Mouse (Mus musculus) frontal cortex, postnatal 14 days (tissue): ENCODE measurements around the gene Slc22a20.

Experiments used
- DNase-seq, 2 experiments: peaks; one replicate each; pipeline ENCODE4 v3.0.0; 2022; ENCODE audit warnings: low spot score in 2 of 2

Slc22a20 gene

DNA sequence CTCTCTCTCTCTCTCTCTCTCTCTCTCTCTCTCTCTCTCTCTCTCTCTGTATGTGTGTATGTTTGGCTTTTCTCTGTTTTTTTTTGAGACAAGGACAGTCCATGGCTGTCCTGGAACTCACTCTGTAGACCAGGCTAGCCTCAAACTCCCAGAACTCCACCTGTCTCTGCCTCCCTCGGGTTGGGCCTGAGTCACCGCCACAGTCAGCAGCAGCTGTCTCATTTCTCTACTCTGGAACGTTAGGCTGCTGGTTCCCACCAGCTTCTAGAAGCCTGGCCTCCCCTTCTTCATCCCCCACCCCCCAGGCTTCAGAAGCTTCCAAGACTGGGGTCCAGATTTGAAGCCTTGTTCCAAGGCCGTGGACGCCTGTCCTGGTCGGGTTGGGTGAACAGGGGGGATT is 3.6 kb upstream of the Slc22a20 start:
- DNase-seq = no peak

DNA sequence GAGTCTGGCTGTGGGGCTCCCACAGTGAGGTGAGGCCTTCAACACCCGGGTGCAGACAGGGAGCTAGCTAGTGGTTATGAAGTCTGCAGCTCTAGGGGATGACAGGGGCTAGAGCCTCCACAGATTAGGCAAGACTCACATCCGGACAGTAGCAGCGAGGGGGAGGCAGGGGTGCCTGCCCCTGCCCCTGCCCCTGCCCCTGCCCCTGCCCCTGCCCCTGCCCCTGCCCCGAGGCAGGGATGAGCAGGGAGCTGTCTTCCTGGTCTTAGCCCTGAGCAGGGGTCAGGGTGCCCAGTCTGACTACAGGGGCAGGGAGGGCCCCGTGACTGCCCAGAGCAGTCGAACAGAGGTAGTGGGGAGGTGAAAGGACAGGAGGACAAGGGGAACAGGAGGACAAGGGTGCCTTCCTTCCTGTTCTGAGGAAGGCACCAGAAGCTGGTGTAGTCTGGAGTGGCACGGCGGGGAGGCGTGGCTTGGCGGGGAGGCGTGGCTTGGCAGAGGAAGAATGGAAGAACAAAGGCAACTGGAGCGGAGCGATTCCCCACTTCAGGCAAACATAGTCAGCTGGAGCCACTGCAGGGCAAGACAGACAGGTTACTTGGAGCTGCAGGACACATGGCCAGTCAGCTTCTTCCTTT is 3.0 kb upstream of the Slc22a20 start:
- DNase-seq = peak; percentile 30 to 62

DNA sequence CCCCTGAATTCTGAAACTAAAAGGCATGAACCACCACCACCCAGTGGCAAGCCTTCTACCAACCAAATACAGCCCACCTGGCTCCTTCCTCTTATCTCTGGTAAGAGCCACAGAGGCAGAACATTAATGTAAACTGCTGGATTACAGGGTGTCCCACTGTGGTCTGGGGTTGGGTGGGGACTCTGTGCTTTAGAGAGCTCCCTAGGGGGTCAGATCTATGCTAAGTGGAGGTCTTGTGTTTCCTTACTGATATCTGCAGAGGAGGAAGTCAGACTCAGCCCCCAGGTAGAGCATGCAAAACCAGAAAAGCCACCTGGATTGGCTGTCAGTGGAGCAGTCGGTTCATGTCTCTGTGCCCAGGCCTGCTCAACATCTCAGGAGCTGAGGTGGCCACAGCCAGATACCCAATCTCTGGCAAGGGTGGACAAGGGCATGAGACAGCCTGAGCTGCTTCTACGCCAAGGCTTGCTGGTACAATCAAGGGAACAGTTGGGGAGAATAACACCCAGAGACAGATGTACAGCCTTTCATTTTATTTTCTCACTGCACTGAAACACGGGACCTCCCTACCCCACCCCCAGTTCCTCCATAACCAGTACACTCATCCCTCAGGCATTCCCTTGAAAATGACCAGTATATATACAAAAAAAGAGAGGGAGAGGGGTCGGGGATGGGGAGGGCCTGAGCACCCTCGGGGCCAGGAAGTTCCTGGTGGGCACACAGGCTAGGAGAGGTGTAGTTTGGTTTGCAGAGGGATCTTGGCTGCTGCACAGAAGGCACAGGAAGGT is 2.3 kb upstream of the Slc22a20 start:
- DNase-seq = no peak

DNA sequence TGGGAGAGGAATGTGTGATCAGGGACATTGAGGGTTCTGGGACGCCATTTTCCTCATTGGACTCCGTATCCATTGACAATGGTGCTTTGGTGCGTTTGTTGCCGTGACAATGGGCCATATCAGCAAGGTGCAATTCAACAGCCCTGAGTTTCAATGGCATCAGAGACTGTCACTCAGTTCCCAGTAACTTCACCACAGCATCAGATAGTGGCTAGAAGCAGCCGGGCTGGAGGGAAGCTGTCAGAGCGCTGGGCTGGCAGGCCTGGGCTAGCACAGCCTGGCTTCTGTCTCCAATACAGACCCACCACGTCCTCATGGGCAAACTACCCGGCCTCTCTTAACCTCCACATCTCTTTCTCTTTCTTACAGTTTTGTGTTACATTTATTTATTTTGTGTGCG is 5.5 kb downstream of the Slc22a20 start:
- no peak for DNase-seq

DNA sequence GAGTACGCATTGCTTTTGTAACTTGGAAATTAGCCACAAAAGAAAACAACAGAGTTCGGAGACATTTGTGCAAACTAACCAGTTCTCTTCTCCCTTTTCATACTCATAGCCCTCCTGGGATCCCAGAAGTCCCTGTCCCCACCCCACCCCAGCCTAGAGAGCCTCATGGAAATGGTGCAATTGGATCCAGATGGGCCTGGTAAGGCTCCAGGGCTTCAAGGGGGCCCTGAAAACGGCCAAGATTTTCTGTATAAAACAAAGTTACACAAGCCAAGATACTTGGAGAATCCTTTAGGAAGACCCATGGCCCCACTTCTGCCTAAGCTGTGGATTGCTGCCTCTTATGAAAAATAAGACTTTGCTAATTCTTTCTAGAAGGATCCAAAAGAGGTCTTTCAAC is 8.2 kb downstream of the Slc22a20 start:
- no peak for DNase-seq

DNA sequence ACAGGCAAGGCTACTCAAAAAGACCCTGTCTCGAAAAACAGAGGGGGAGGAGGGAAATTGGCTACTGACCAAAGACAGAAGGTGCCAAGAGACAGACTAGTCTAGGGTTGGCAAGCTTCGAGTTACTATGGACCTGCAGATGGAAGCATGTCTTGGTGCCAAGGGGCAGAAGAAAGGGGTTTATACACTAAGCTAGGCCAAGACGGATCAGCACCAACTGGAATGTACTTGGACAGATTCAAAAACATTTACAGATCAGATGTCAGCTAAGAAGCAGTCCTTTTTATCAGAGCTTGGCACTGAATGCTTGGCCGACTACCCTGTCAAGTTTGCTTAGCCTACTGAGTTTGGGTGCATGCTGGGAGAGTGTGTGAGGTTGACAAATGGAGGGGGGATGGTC is 10.3 kb downstream of the Slc22a20 start:
- DNase-seq = peak; percentile 19 to 39

DNA sequence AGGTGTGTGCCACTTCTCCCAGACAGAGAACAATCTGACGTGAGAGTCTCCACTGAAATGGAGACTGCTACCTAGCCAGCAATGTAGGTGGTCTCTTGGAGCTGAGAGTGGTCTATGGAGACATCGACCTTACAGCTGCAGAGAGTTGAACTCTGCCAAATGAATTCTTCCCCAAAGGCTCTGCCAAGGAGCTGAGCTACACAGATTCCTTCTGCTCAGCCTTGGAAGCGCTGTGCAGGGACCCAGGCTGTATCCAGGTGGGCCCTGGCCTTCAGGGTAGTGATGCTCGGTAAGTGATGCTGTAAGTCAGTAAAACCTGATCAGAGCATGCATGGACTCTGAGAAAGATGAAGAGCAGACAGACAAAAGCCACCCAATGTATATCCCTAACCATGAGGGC is 10.8 kb downstream of the Slc22a20 start:
- no peak for DNase-seq

DNA sequence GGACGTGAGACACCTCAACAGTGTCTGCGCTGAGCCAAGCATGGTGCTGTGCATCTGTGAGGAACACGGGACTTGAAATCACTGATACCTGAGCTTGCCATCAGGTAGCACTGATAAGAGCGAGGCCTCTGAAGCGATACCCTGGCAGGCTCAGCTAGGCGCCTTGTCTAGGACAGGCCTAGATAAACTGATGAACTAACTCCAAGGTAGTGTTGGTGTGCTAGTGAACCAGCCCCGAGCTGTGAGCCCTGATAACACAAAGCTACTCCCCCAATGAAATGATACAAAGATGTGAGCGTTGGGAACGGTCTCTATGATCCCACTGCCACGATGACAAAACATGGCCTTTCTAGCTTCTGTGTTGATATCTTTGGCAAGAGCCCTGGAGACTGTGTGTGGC is 18.3 kb downstream of the Slc22a20 start:
- no peak for DNase-seq

DNA sequence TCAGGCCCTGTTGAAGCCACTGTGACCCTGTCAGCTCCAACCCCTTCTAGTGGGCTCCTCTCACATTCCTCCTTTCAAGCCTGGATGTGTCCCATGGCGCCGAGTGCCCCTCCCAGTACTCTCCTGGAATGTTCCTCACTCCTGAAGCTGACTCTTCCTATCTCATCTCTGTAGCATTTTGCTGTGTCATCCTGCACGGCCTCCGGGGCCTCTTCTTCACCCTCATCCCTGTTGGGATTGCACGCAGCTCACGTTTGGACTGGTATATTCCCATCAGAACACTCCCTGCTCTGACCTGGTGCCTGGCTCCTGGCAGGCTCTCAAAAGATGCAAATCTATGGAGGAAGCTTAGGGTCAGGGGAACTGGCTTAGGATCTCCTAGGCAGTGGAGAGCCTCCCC is 19.2 kb downstream of the Slc22a20 start:
- DNase-seq = no peak

DNA sequence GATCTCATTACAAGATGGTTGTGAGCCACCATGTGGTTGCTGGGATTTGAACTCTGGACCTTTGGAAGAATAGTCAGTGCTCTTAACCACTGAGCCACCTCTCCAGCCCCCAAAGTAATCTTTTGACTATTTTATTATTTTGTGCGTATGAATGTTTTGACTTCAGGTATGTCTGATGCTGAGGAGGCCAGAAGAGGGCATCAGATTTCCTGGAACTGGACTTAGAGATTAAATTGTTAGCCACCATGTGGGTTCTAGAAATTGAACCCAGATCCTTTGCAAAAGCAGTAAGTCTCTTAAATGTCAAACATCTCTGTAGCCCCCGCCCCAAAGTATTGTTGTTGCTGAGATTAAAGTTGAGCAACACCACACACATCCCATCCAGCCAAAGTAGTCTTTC is 20.0 kb downstream of the Slc22a20 start:
- no peak for DNase-seq

DNA sequence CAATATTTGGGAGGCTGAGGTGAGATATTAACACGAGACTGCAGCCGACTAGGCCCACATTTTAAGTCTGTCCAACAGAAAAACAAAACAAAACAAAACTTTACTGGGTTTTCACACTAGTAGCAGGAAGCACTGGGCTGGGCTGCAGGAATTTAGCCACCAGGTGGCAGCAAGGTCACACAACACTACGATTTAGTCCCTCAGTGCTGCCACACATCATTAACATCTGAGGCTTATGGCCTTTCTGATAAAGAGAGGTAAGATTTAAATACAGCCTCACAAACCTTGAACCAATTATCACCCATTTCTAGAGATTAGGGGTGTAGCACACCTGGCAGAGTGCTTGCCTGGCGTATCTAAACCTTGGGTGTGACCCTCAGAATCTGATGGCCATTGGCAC is 20.7 kb downstream of the Slc22a20 start:
- peak; percentile 26 to 63 for DNase-seq

DNA sequence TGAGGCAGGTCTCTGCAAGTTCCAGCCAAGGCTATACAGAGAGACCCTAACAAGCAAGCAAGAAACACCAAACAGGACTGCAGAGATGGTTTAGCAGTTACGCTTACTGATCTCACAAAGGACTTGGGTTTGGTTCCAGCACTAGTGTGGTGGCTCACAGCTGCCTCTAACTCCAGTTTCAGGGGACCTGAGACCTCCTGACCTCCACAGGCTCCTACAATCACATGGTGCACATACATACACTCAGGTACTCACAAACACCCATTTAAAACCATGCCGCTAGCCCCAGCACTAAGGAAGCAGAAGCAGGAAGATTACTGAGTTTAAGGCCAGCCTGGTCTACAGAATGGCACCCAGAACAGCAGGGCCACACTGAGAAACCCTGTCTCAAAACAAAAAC is 21.1 kb downstream of the Slc22a20 start:
- DNase-seq = no peak

DNA sequence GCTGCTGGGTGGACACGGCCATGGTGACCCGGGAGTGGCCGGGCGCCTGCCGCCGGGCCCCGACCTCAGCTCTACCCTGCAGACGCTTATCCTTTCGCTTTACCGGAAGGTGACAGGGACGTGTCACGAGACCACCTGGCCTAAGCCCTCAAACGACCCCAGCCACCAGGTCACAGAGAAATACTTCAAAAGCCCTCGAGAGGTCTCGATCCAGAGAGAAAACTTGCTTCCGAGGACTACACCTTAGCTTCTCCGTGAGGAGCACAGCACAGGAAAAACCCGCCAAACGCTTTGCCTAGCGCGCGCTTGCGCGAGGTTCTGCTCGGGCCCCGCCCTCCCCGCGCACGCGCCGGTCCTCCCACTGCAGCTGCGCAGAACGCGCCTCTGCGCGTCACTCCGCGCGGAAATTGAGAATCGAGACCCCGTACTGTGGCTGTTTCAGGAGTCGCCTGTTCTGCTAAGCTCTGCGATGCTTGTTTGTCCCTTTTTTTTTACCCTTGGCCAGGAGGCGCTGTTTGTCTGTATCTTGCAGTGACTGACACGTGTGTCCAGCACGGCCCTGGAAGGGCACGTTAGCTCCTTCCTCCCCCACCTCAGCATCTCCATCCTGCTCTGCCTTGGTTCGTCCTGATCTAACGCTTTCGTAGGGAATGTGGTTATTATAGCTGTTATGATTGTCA is 21.9 kb downstream of the Slc22a20 start, which contains the start of gene Pola2:
Pola2 (minus strand) TSS at position 320 of the 680 bp plus-strand sequence.
- DNase-seq = peak; percentile 65 to 83

DNA sequence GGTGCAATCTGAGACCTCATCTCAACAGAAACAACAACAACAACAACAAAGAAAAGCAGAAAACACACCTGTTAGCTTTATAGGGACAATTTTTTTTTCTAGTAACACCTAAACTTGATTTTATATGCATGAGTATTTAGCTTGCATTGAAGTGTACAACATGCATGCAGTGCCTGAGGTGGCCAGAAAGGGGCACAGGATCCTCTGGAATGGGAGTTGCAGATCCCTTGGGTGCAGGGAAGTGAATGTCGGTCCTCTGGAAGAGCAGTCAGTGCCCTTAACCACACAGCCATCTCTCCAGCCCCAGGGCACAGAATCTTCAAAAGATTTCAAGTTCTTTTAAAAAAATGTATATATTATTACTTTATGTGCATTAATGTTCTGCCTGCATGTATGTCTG is 23.3 kb downstream of the Slc22a20 start:
- no peak for DNase-seq

DNA sequence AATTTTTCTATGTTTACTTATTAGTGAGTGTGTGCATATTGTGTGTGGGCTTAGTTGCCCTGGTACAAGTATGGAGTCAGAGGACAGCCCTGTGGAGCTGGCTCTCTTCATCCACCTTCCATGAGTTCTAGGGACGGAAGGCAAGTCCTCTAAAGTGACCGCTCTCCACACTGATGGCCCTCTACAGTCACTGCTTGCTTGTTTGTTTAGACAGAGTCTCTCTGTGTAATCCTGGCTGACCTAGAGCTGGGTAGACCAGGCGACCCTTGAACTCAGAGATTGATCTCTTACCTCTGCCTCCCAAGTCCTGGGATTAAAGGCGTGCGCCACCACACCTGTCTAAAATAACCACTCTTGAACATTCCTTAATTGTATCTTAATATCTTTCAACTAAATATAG is 28.6 kb downstream of the Slc22a20 start:
- DNase-seq = no peak

DNA sequence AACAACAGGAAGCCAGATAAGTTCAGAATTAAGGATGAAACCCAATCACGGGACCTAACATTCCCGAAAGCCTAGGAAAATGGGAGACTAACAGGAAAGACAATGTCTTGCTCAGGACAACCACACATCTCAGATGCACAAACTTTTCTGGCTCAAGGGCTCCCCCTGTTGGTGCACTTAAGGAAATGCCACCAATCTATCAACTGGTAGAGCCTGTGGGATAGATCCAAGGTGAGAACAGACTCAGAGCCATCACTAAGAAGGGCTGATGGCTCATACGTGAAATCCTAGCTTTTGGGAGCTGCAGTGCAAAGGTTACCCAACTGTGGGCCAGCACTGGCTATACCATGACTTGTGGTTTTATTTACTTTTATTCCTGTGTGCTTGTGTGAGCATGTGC is 29.3 kb downstream of the Slc22a20 start:
- peak in 1 of 2 experiments; percentile 70 for DNase-seq

DNA sequence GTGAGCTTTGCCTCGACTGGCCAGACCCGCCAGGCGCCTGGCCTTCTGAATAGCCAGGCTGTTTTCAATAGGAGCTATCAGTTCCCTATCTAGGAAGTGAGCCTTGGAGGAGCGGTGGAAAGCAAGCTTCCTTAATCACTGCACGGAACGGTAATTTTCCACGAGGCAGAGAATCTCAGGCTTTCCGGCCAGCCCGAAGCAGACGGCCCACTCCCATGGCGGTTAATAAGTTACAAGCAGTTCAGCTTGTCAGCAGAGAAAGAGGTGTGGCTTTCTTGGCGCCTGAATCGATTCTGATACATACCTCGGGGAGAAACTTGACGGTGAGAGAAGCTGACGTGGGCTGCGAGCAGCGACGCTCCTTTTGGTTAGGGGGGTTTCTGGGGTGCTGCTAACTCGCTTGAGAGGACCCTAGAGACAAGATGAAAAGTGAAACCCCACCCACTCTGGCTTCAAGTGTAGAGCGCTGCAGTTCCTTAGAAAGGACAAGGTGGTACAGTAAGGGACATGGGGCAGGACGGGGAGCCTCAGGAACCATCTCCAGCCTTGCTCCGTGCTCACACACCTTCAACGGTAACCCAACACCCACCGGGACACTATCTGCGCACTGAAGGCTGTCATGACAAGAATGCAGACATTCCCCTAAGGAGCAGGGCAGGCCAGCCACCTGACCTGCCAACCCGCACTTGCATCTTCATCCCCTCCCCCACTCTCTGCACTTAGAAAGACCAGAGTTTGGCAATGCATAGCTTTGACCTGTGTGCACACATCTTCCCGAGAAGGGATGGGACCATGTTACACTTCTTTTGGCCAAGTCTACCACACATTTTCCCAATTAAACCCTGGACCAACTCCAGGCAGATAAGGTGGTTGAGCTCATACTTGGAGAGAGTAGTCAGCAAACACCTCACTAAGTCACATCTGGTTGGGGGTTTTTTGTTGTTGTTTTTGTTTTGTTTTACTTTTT is 30.0 kb downstream of the Slc22a20 start:
- DNase-seq = no peak

DNA sequence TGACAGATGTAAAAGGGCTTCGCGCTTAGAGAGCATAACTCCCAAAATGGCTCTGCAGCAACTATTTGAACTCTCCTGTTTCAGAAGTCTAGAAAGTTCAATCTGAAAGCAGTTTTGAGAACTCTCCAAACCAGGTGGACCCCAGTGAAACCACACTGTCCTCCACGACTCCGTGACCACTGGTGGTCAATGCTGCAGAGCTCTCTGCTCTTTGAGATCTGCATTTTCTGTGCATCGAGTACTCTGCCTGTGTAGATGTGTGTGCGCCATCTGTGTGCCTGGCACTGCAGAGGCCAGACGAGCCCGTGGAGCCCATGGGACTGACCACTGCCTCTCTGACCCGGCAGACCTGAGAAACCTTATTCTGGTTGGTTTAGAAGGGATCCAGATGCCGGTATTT is 31.0 kb downstream of the Slc22a20 start:
- DNase-seq = no peak

DNA sequence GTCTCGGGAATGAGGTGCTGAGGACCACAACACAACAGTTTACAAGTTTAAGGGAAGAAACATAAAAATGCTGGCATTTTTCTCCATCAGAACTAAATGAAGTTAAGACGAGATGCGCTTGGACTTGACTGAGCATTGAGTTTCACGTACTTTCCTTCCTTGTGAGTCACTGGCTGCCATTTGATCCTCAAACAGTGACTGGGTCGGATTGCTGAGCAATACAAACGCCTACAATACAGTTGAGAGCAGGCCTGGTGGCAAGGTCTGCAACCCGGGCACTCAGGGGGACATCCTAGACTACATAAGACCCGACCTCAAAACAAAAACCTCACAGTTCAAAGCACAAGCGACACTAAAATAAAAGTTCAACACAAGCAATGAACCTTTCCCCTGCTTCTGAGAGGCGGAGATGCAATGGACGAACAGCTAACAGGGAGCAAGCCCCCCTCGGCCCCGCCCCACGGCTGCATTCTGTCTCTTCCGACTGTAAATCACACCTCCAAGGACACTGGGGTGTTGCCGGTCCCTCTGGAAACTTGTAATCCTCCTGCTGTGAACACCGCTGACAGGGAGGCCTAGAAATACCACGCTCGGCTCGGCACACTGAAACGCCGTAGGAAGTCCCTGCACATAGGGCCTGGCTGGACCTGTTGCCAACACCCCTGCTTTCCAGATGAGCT is 31.8 kb downstream of the Slc22a20 start:
- DNase-seq = no peak

DNA sequence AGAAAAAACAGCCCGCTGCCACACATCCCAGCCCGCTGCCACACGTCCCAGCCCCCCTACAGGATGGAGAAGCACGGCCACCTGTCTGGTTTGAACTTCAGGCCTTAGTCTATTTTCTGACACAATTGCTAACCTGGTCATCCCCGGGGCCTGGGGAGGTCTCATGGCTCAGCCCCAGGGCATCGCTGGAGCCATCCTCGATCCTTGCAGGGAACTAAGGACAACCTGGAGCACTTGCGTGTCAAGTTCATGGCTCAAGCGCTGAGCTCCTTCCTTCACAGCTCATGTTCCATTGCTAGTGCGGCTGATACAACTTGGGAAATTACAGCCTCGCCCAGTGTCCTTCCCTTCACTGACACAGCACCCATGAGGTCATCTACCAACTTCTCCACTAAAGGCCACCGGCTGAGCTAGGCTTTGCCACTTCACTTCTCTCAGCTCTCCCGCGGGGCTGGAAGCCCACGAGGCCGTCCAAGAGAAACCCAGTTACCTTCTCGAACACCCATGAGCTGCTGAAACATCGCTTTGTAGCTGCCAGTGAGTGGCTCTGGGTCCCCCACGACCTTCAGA is 32.7 kb downstream of the Slc22a20 start:
- no peak for DNase-seq
